Mouse (Mus musculus) forebrain, embryonic 12.5 days (tissue): ENCODE data around the gene Rexo1. TPM values are rescaled to one million over a fixed set of nuclear protein-coding genes. Genes with fewer than 3 reads are reported as not detected.

Source experiments
- ATAC-seq: fragments of 200-750 bp; cut with Nextera tagmentation; 2 replicates; pipeline ENCODE4 v1.8.0; 2017; ENCODE audit warnings: moderate TSS enrichment; ENCODE audit not compliant: low FRiP score
- H3K27ac ChIP-seq: fragments of 300-500 bp; sonication (generic); 2 replicates; pipeline ENCODE4 v1.5.1; 2016; ENCODE audit warnings: mild to moderate bottlenecking
- H3K27me3 ChIP-seq: fragments of 300-500 bp; sonication (generic); 2 replicates; pipeline ENCODE4 v1.6.1; 2016; ENCODE audit warnings: mild to moderate bottlenecking
- H3K36me3 ChIP-seq: fragments of 300-500 bp; sonication (generic); replicated peaks from 2 replicates; pipeline ENCODE4 v1.6.1; 2016; ENCODE audit warnings: mild to moderate bottlenecking
- H3K4me1 ChIP-seq: fragments of 300-500 bp; sonication (generic); 2 replicates; pipeline ENCODE4 v1.6.1; 2016
- H3K4me2 ChIP-seq: fragments of 300-500 bp; sonication (generic); 2 replicates; pipeline ENCODE4 v1.6.1; 2016; ENCODE audit warnings: mild to moderate bottlenecking, moderate library complexity
- H3K4me3 ChIP-seq: fragments of 300-500 bp; sonication (generic); replicated peaks from 2 replicates; pipeline ENCODE4 v1.5.1; 2016; ENCODE audit warnings: mild to moderate bottlenecking
- H3K9ac ChIP-seq: fragments of 300-500 bp; sonication (generic); 2 replicates; pipeline ENCODE4 v1.6.1; 2016; ENCODE audit warnings: mild to moderate bottlenecking
- H3K9me3 ChIP-seq: fragments of 300-500 bp; sonication (generic); 2 replicates; pipeline ENCODE4 v1.6.1; 2016
- WGBS: fragments of 180-500 bp; shearing (Covaris S2); methylation state at CpG from one replicate; pipeline ENCODE4 v1.1.7; 2016; 5-methylcytosine and 5-hydroxymethylcytosine counted together
- polyA plus RNA-seq: library from polyadenylated mRNA; unstranded; fragments of >200 nt; fragmentation: Nextera tagmentation; extraction: Ambion mirVana; gene quantifications from 2 replicates; pipeline ENCODE4 v1.2.1, GENCODE M21; 2016

Gene Rexo1
- polyA plus RNA-seq, 1 experiment from 2014 or later = 31.0 TPM

- ATAC-seq = no peak
- H3K9ac ChIP-seq = no peak overlapping the region
Observed at GRCm38 (mm10) chr10:80578911-80579310, 17.6 kb upstream of the Rexo1 start.

DNA sequence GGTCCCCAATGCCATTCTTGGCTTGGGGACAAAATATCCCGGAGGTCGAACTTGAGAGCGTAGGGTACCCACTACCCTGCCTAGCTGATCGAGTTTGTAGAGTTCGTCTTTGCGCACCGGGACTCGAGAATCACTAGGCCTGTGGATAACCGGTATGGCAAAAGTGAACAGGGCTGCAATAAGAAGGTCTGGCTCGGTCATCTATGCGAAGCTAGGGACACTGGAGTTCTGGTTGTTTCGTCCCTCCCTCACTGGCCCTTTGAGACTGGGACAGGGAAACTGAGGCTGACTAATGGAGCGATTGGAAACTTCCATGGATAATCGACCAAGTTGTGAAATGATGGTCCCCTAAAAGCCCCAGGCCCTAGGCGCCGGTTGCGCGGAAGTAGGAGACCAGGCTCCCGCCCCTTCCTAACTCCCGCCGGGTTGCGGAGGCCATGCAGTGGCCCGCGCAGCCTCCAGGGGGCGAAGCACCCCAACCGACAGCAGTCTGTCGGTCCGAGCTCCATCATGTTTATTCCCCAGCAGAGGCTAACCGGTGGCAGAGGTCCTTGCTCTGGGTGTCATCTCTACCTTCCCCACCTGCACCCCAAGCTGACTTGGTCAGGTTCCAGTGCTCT is 16.9 kb upstream of the Rexo1 start:
- H3K4me2 ChIP-seq = peak overlapping the region; percentile 97
- H3K9ac ChIP-seq = peak overlapping the region; percentile 79
- no peaks in the 10 kb centered on the region for H3K27me3 ChIP-seq
- H3K4me3 ChIP-seq = peak overlapping the region; percentile 78
- ATAC-seq = peak; percentile 31; the same call in 1 of the 2 replicates
- peak overlapping the region; percentile 88 for H3K27ac ChIP-seq
- H3K9me3 ChIP-seq = no peaks in the 10 kb centered on the region
- H3K4me1 ChIP-seq = peaks cover 58% of the 10 kb centered on the region
- WGBS = under 1% methylated on average over 29 of the region's 29 CpGs
- peaks cover 2% of the 10 kb centered on the region for H3K36me3 ChIP-seq

More at GRCm38 (mm10) chr10:80578911-80579310, 17.6 kb upstream of the Rexo1 start:
- no peaks in the 10 kb centered on the region for H3K9me3 ChIP-seq
- peaks cover 8% of the 10 kb centered on the region for H3K36me3 ChIP-seq
- no peaks in the 10 kb centered on the region for H3K27me3 ChIP-seq
- no peak overlapping the region for H3K4me3 ChIP-seq
- WGBS = 5% methylated on average over 8 of the region's 8 CpGs
- H3K4me1 ChIP-seq = peaks cover 51% of the 10 kb centered on the region
- peak overlapping the region; percentile 88 for H3K27ac ChIP-seq
- peak overlapping the region; percentile 97; the same call in 1 of the 2 replicates for H3K4me2 ChIP-seq

DNA sequence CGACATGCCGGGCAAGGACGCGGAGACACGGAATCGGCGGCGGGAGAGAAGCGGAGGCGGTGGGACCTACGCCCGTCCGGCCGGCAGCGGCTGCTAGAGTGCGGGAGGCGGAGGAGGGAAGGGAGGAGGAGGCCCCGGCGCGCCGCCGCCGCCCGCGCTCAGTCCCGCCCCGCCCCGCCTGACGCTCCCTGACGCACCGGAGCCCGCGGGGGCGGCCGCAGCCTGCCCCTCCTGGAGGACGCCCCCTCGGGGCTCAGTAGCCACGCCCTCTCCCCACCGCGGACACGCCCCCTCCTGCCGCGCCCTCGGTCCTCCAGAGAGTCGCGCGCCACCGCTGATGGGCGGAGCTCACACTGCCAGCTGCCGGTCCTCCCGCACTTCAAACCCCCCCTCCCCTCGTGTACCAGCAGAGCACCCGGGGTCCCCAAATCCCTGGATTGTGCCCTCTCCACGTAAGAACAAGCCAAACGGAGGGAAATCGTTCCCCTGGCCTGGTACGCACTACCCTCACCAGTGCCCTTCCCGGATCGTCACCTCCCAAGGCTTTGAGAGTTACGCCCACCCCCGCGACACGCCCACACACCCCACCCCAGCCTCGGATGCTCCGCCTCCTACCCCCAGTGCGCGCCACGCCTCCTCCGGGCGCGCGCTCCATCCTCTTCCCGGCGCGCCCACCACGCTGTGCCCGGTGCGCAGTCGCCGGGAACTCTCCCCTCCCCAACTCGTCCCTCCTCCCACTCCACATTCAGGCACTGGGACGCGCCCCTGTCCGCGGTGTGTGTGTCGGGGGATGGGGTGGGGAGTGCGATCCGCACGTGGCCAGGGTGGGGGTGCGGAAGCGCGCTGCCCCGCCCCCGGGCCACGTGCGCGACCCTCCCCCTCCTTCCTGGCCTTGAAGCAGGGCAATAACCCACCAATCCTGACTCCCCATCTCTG is 16.1 kb upstream of the Rexo1 start, which contains the start of gene Klf16:
Klf16 (minus strand) TSS at position 127 of the 936 bp plus-strand sequence.
- Histone ChIP-seq H3K4me1 (peaks cover 59% of the 10 kb centered on the region), H3K9ac (peak within 1 kb of the TSS; percentile 79), H3K4me3 (peak within 1 kb of the TSS; percentile 78), H3K9me3 (no peaks in the 10 kb centered on the region), H3K4me2 (peak within 1 kb of the TSS; percentile 97), H3K27ac (peak within 1 kb of the TSS; percentile 88), H3K27me3 (no peaks in the 10 kb centered on the region), H3K36me3 (no peaks in the 10 kb centered on the region; the same call in 1 of the 2 replicates)
- peak; percentile 85 for ATAC-seq
- under 1% methylated on average over 69 of the region's 97 CpGs for WGBS

GRCm38 (mm10) chr10:80576351-80577194 is 15.2 kb upstream of the Rexo1 start:
- H3K36me3 ChIP-seq = no peaks in the 10 kb centered on the region; the same call in 1 of the 2 replicates
- peak overlapping the region; percentile 88 for H3K27ac ChIP-seq
- no peaks in the 10 kb centered on the region for H3K9me3 ChIP-seq
- H3K27me3 ChIP-seq = no peaks in the 10 kb centered on the region
- peaks cover 64% of the 10 kb centered on the region for H3K4me1 ChIP-seq
- WGBS = under 1% methylated on average over 88 of the region's 96 CpGs
- peak; percentile 16; the same call in 1 of the 2 replicates for ATAC-seq
- peak overlapping the region; percentile 97 for H3K4me2 ChIP-seq
- H3K4me3 ChIP-seq = peak overlapping the region; percentile 78
- H3K9ac ChIP-seq = peak overlapping the region; percentile 79

DNA sequence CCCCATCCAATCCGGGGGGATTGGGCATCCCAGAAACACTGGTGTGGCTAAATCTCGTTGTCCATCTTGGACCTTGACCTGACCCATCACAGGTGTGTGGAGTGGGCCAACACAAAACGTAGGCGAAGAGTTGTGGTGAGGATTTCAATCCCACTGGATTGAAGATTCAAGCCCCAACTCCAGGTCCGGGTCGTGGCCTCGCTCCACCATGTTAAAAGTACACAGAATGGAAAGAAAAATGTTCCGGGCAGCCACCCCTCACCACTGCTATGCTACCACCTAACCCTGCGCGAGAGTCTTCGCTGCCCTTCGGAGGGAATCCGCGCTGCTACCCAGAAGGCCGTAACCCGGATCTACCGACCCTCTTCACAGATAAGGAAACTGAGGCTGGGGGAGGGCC is 14.6 kb upstream of the Rexo1 start:
- Histone ChIP-seq H3K27me3 (no peaks in the 10 kb centered on the region), H3K4me3 (peak overlapping the region; percentile 78), H3K9ac (peak overlapping the region; percentile 79), H3K36me3 (no peaks in the 10 kb centered on the region), H3K9me3 (no peaks in the 10 kb centered on the region), H3K4me1 (peaks cover 70% of the 10 kb centered on the region), H3K4me2 (peak overlapping the region; percentile 97), H3K27ac (no peak overlapping the region)
- ATAC-seq = no peak
- 22% methylated on average over 17 of the region's 17 CpGs for WGBS

GRCm38 (mm10) chr10:80574896-80575295 is 13.5 kb upstream of the Rexo1 start:
- Histone ChIP-seq H3K27ac (no peak overlapping the region), H3K4me3 (no peak overlapping the region), H3K4me1 (peaks cover 80% of the 10 kb centered on the region), H3K27me3 (no peaks in the 10 kb centered on the region), H3K4me2 (peak overlapping the region; percentile 97; the same call in 1 of the 2 replicates), H3K9ac (no peak overlapping the region; the same call in 1 of the 2 replicates), H3K36me3 (no peaks in the 10 kb centered on the region), H3K9me3 (no peaks in the 10 kb centered on the region)
- no peak for ATAC-seq
- 88% methylated on average over 3 of the region's 3 CpGs for WGBS

DNA sequence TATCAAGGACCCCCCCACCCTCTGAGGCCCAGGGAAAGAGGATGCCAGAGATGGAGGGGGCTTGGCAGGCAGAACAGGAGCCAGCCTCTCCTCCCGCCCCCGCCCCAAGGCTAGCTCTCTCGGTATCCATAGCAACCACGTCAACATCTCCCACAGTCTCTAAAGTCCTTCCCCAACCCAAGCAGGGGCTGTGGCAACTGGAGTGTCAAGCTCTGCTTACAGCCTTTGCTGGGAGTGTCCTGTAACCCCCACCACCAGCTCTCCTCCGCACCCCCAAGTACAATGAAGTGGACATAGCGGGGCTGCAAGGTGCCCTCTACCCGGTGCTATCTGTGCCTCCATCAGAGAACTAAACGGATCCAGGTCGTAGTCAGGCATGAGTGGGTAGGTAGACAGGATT is 12.6 kb upstream of the Rexo1 start:
- Histone ChIP-seq H3K27ac (no peak overlapping the region), H3K36me3 (0 out of 2 replicates have a peak, but pooled peaks cover 1% of the 10 kb centered on the region), H3K27me3 (no peaks in the 10 kb centered on the region), H3K9ac (no peak overlapping the region), H3K4me2 (no peak overlapping the region), H3K9me3 (no peaks in the 10 kb centered on the region), H3K4me1 (peaks cover 76% of the 10 kb centered on the region), H3K4me3 (no peak overlapping the region)
- WGBS = 62% methylated on average over 8 of the region's 9 CpGs
- no peak for ATAC-seq

GRCm38 (mm10) chr10:80572477-80572876 is 11.1 kb upstream of the Rexo1 start:
- Histone ChIP-seq H3K36me3 (peaks cover 12% of the 10 kb centered on the region), H3K4me3 (no peak overlapping the region), H3K4me1 (peaks cover 65% of the 10 kb centered on the region), H3K27ac (no peak overlapping the region), H3K9ac (no peak overlapping the region), H3K9me3 (no peaks in the 10 kb centered on the region), H3K27me3 (no peaks in the 10 kb centered on the region), H3K4me2 (no peak overlapping the region)
- no peak for ATAC-seq
- 83% methylated on average over 2 of the region's 2 CpGs for WGBS

DNA sequence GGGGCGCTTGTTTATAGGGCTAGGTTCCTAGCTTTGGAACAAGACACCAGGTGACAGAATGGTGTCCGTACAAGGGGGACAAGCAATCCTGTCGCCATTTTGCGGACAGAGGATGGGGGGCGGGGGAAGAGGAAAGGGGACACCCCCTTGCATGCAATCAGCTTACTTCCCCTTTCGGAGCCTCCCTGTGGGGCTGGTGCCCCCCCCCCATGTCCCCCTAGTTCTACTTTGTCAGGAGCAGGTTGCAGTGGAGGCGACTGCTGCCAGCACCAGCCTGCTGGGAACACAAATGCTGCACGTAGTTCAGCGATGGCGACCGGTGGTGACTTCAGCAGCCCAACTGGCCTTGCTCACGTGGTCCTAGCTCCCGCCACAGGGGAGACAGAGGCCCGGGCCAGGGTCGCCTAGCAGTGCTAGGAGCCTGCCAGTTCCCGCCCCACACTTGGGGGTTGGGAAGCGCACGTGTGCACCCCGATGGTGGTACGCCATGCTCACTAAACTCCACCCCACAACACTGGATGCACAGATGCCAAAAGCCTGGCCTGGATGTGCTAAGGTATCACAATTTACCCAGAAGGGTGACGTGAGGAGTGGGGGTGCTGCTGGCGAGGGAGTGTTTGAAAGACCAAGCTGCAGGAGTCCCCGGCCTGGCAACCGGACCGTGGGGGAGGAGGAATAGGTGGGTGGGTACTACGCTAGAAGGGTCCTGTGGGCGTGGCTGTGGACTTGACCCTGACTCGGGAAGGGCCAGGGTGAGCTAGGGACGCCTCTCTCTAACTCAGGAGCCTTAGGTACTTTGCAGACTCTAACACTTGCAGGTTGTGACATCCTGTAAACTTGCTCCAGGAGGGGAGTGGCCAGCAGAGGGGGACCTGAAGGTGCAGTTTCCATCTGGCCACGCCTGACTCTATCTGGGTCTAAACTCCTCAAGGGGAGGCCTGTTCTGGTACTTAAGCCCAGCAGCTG is 9.8 kb upstream of the Rexo1 start:
- peak overlapping the region; percentile 44 for H3K9ac ChIP-seq
- peaks cover 69% of the 10 kb centered on the region for H3K4me1 ChIP-seq
- WGBS = 18% methylated on average over 30 of the region's 30 CpGs
- peak overlapping the region; percentile 50; the same call in 1 of the 2 replicates for H3K27ac ChIP-seq
- H3K4me3 ChIP-seq = peak overlapping the region; percentile 14
- H3K36me3 ChIP-seq = peaks cover 12% of the 10 kb centered on the region
- H3K4me2 ChIP-seq = peak overlapping the region; percentile 44
- H3K9me3 ChIP-seq = no peaks in the 10 kb centered on the region
- H3K27me3 ChIP-seq = no peaks in the 10 kb centered on the region
- no peak for ATAC-seq

GRCm38 (mm10) chr10:80570419-80570818 is 9.1 kb upstream of the Rexo1 start:
- no peak overlapping the region for H3K4me3 ChIP-seq
- H3K9me3 ChIP-seq = no peaks in the 10 kb centered on the region
- peaks cover 12% of the 10 kb centered on the region for H3K36me3 ChIP-seq
- peaks cover 61% of the 10 kb centered on the region for H3K4me1 ChIP-seq
- no peak for ATAC-seq
- 89% methylated on average over 10 of the region's 10 CpGs for WGBS
- H3K27ac ChIP-seq = 0 out of 2 replicates have a peak overlapping the region, but pooled peaks have one; percentile 50
- H3K27me3 ChIP-seq = no peaks in the 10 kb centered on the region
- H3K4me2 ChIP-seq = peak overlapping the region; percentile 44
- peak overlapping the region; percentile 44; the same call in 1 of the 2 replicates for H3K9ac ChIP-seq

DNA sequence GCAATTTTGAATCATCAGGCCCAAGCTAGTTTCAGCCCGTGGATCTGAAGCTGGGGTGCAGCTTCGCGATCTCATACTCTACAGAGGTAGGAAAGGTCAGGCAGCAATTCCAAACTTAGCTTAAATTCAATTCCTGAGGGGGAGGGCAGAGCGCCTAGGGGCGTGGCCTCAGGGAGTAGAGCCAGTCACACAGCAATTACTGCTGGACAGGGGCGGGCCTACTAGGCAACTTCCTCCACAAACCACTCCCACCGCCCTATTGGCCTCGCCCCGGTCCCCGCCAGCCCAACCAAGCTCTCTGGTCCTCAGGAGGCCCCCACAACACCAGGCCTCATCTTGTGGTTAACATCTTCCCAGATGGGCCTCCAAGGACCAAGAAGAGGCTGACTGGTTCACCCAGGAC is 8.3 kb upstream of the Rexo1 start:
- Histone ChIP-seq H3K36me3 (peaks cover 12% of the 10 kb centered on the region), H3K4me1 (peaks cover 54% of the 10 kb centered on the region), H3K9ac (no peak overlapping the region), H3K4me2 (no peak overlapping the region), H3K4me3 (no peak overlapping the region), H3K9me3 (no peaks in the 10 kb centered on the region), H3K27me3 (no peaks in the 10 kb centered on the region), H3K27ac (no peak overlapping the region)
- ATAC-seq = no peak
- WGBS = 35% methylated on average over 10 of the region's 10 CpGs
